Mouse (Mus musculus) limb, embryonic 11.5 days (tissue): ENCODE measurements around the gene Magi1. TPM values are rescaled to one million over a fixed set of nuclear protein-coding genes. Genes with fewer than 3 reads are reported as not detected.

Source experiments
- ATAC-seq: fragments of 200-750 bp; cut with Nextera tagmentation; 2 replicates; pipeline ENCODE4 v1.8.0; 2017; ENCODE audit warnings: low read depth; ENCODE audit not compliant: insufficient number of reproducible peaks, low FRiP score, low TSS enrichment
- DNase-seq: peaks from one replicate; pipeline ENCODE4 v3.0.0-alpha.2; 2015; ENCODE audit warnings: low spot score
- H3K27ac ChIP-seq: fragments of 300-500 bp; sonication (generic); replicated peaks from 2 replicates; pipeline ENCODE4 v1.5.1; 2014; ENCODE audit warnings: low read depth, mild to moderate bottlenecking, low read length
- H3K27me3 ChIP-seq: fragments of 300-500 bp; sonication (generic); 2 replicates; pipeline ENCODE4 v1.6.1; 2014; ENCODE audit warnings: mild to moderate bottlenecking, low read length, mixed read lengths; ENCODE audit not compliant: control insufficient read depth, insufficient read depth
- H3K36me3 ChIP-seq: fragments of 300-500 bp; sonication (generic); 2 replicates; pipeline ENCODE4 v1.6.1; 2014; ENCODE audit warnings: mild to moderate bottlenecking, low read length, moderate library complexity, mixed read lengths; ENCODE audit not compliant: control insufficient read depth, insufficient read depth
- H3K4me1 ChIP-seq: fragments of 300-500 bp; sonication (generic); 2 replicates; pipeline ENCODE4 v1.6.1; 2014; ENCODE audit warnings: low read length, mixed read lengths; ENCODE audit not compliant: control insufficient read depth, insufficient read depth
- H3K4me2 ChIP-seq: fragments of 300-500 bp; sonication (generic); 2 replicates; pipeline ENCODE4 v1.6.1; 2014; ENCODE audit warnings: low read depth, mild to moderate bottlenecking, moderate library complexity; ENCODE audit not compliant: severe bottlenecking
- H3K4me3 ChIP-seq: fragments of 300-500 bp; sonication (generic); 2 replicates; pipeline ENCODE4 v1.5.1; 2014; ENCODE audit warnings: low read depth, low read length
- H3K9ac ChIP-seq: fragments of 300-500 bp; sonication (generic); 2 replicates; pipeline ENCODE4 v1.6.1; 2014; ENCODE audit warnings: mild to moderate bottlenecking, low read length
- H3K9me3 ChIP-seq: fragments of 300-500 bp; sonication (generic); 2 replicates; pipeline ENCODE4 v1.6.1; 2016; ENCODE audit warnings: low read length; ENCODE audit not compliant: control insufficient read depth
- WGBS: fragments of 180-500 bp; shearing (Covaris S2); extraction: QIAGEN DNeasy Blood & Tissue Kit; methylation state at CpG from one replicate; pipeline ENCODE4 v1.1.7; 2014; 5-methylcytosine and 5-hydroxymethylcytosine counted together
- polyA plus RNA-seq: library from polyadenylated mRNA; unstranded; fragments of >200 nt; fragmentation: Nextera tagmentation; extraction: Ambion mirVana; gene quantifications from 2 replicates; pipeline ENCODE4 v1.2.1, GENCODE M21; 2014

The Magi1 gene
- polyA plus RNA-seq, 1 experiment from 2014 or later = 13.4 TPM

GRCm38 (mm10) chr6:94249286-94249790 lies 34.4 kb downstream of the Magi1 start:
- H3K4me1 ChIP-seq = peaks cover 17% of the 10 kb centered on the region
- H3K4me2 ChIP-seq = no peak overlapping the region
- 80% methylated on average over 9 of the region's 9 CpGs for WGBS
- H3K4me3 ChIP-seq = no peak overlapping the region
- H3K27ac ChIP-seq = no peak overlapping the region
- DNase-seq = no peak
- no peaks in the 10 kb centered on the region for H3K36me3 ChIP-seq
- no peaks in the 10 kb centered on the region for H3K9me3 ChIP-seq
- no peaks in the 10 kb centered on the region for H3K27me3 ChIP-seq
- ATAC-seq = no peak
- H3K9ac ChIP-seq = no peak overlapping the region

DNA sequence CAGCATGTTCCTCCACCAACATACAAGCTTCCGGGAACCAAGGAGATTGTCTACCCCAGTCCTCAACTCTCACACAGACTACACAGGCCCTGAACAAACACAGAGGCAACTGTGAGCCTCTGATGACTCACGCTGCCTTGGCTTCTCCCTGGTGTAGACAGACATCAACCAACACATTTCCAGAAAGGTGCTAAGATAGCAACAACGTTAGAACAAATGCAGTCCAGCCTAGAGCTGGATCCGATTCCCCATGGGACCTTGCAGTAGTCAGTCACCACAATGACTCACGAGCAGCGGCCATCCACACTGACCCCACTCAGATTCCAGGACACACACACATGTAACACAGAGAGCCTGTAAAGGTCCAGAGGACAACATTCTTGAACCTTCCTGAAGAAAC lies 42.5 kb downstream of the Magi1 start:
- WGBS = 74% methylated on average over 6 of the region's 6 CpGs
- H3K36me3 ChIP-seq = no peaks in the 10 kb centered on the region
- H3K27me3 ChIP-seq = no peaks in the 10 kb centered on the region
- H3K9me3 ChIP-seq = no peaks in the 10 kb centered on the region
- peaks cover 16% of the 10 kb centered on the region; the same call in 1 of the 2 replicates for H3K4me1 ChIP-seq
- no peak overlapping the region for H3K4me3 ChIP-seq
- no peak for DNase-seq
- H3K4me2 ChIP-seq = no peak overlapping the region
- ATAC-seq = no peak
- H3K9ac ChIP-seq = no peak overlapping the region
- no peak overlapping the region for H3K27ac ChIP-seq

DNA sequence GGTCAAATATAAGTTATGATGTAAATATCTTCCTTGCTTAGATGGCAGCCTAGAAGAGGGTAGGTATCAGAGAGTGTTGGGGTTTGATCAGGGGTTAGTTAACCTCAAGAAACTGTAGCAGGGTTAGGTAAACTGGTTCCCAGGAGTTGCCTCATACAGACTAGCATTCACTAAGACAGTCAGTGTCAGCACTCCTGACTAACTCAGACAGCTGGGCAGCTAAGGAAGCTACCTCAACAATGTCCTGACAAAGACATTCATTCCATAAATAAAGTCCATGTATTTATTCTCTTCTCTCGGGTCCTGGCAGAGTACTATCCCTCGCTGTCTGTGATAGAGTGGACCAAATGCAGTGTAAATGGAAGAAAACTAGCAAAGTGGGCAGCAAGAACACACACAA lies 45.1 kb downstream of the Magi1 start:
- Histone ChIP-seq H3K36me3 (no peaks in the 10 kb centered on the region), H3K4me3 (no peak overlapping the region), H3K9me3 (no peaks in the 10 kb centered on the region), H3K9ac (no peak overlapping the region), H3K27me3 (no peaks in the 10 kb centered on the region), H3K4me2 (no peak overlapping the region), H3K4me1 (peaks cover 16% of the 10 kb centered on the region; the same call in 1 of the 2 replicates), H3K27ac (no peak overlapping the region)
- ATAC-seq (no peak), DNase-seq (no peak)
- WGBS = 65% methylated on average over 2 of the region's 2 CpGs

DNA sequence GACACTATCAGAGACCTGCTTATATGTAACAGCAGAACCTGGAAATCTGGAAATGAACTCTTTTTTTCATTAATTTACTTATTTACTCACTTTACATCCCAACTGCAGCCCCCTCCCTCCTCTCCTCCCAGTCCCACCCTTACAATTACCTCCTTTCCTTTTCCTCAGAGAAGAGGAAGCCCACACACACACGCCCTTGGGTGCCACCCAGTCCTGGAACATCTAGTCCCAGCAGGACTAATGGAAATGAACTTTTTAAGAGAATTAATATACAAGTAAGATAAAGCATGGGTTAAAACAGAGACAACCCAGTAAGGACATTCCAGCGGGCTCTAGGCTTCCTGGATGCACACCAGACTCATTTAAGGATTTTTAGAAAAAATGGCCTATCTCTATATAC lies 46.8 kb downstream of the Magi1 start:
- H3K9ac ChIP-seq = no peak overlapping the region
- no peak for ATAC-seq
- H3K27ac ChIP-seq = no peak overlapping the region
- 86% methylated on average over 2 of the region's 2 CpGs for WGBS
- DNase-seq = no peak
- no peaks in the 10 kb centered on the region for H3K9me3 ChIP-seq
- no peak overlapping the region for H3K4me3 ChIP-seq
- H3K27me3 ChIP-seq = no peaks in the 10 kb centered on the region
- peaks cover 8% of the 10 kb centered on the region; the same call in 1 of the 2 replicates for H3K4me1 ChIP-seq
- H3K4me2 ChIP-seq = no peak overlapping the region
- no peaks in the 10 kb centered on the region for H3K36me3 ChIP-seq

GRCm38 (mm10) chr6:94232243-94232785 lies 51.4 kb downstream of the Magi1 start:
- no peak for ATAC-seq
- 52% methylated on average over 3 of the region's 3 CpGs for WGBS
- H3K27ac ChIP-seq = no peak overlapping the region

GRCm38 (mm10) chr6:94231831-94232230 lies 51.9 kb downstream of the Magi1 start:
- Histone ChIP-seq H3K27ac (no peak overlapping the region), H3K9ac (no peak overlapping the region), H3K4me1 (no peaks in the 10 kb centered on the region), H3K4me3 (no peak overlapping the region), H3K9me3 (no peaks in the 10 kb centered on the region), H3K4me2 (no peak overlapping the region), H3K36me3 (no peaks in the 10 kb centered on the region), H3K27me3 (no peaks in the 10 kb centered on the region)
- WGBS = 63% methylated on average over 4 of the region's 4 CpGs
- no peak for DNase-seq
- ATAC-seq = no peak

More at GRCm38 (mm10) chr6:94232243-94232785, 51.4 kb downstream of the Magi1 start:
- Histone ChIP-seq H3K9ac (no peak overlapping the region), H3K36me3 (no peaks in the 10 kb centered on the region), H3K4me3 (no peak overlapping the region), H3K27me3 (no peaks in the 10 kb centered on the region), H3K4me1 (no peaks in the 10 kb centered on the region), H3K4me2 (no peak overlapping the region), H3K9me3 (no peaks in the 10 kb centered on the region)
- DNase-seq = no peak

GRCm38 (mm10) chr6:94231367-94231766 lies 52.4 kb downstream of the Magi1 start:
- Histone ChIP-seq H3K27ac (no peak overlapping the region), H3K27me3 (no peaks in the 10 kb centered on the region)
- WGBS = 12% methylated on average over 7 of the region's 7 CpGs

DNA sequence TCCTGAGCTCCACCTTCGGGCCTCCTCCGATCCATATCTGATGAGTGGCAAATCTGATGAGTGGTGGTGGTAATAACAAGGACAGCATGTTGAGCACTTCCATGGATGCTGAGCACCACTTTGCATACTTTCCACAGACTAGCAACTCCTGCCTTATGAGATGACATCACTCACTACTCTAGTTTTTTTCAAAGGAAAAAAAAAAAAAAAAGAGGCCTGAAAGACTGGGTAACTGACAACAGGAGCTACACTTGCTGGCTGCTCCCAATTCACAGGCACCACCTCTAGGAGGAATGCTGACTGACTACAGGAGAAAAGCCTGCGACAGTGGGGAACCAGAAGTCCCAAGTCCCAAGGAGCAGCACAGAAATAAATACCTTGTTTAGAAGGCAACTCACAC lies 52.8 kb downstream of the Magi1 start:
- Histone ChIP-seq H3K9me3 (no peaks in the 10 kb centered on the region), H3K4me3 (no peak overlapping the region), H3K27ac (no peak overlapping the region), H3K4me2 (no peak overlapping the region), H3K27me3 (no peaks in the 10 kb centered on the region), H3K36me3 (no peaks in the 10 kb centered on the region), H3K9ac (no peak overlapping the region), H3K4me1 (no peaks in the 10 kb centered on the region)
- ATAC-seq (no peak), DNase-seq (no peak)
- WGBS = 62% methylated on average over 3 of the region's 3 CpGs

More at GRCm38 (mm10) chr6:94231367-94231766, 52.4 kb downstream of the Magi1 start:
- Histone ChIP-seq H3K9me3 (no peaks in the 10 kb centered on the region), H3K4me3 (no peak overlapping the region), H3K36me3 (no peaks in the 10 kb centered on the region), H3K4me1 (no peaks in the 10 kb centered on the region), H3K9ac (no peak overlapping the region), H3K4me2 (no peak overlapping the region)
- no peak for DNase-seq
- no peak for ATAC-seq

DNA sequence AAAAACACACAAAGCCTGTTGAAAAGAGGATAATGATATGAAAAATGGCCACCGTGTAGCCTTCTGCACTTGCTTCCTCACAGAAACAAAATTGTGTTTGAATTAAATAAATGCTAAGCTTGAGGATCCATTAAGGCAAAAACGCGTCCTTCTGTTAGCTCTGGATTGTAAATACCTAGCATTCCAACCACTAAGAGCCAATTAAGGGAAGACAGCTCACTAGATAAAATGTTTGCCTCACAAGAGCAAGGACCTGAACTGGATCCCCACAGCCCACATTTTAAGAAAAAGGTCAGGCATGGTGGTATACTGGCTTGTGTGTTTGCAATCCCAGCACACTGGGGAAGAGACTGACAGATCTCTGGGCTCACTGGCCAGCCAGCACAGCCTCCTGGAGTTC lies 53.6 kb downstream of the Magi1 start:
- ATAC-seq (no peak), DNase-seq (no peak)
- 34% methylated on average over 3 of the region's 3 CpGs for WGBS
- H3K36me3 ChIP-seq = no peaks in the 10 kb centered on the region
- no peak overlapping the region for H3K4me3 ChIP-seq
- H3K27me3 ChIP-seq = no peaks in the 10 kb centered on the region
- no peaks in the 10 kb centered on the region for H3K9me3 ChIP-seq
- no peak overlapping the region for H3K4me2 ChIP-seq
- H3K9ac ChIP-seq = no peak overlapping the region
- H3K4me1 ChIP-seq = peaks cover 4% of the 10 kb centered on the region
- H3K27ac ChIP-seq = no peak overlapping the region
